Mouse (Mus musculus) myocyte (in vitro differentiated cells): ENCODE measurements around the gene Phlpp2. TPM values are rescaled to one million over a fixed set of nuclear protein-coding genes. Genes with fewer than 3 reads are reported as not detected.

Experiments used
- H3K27me3 ChIP-seq: one replicate; pipeline ENCODE4 v1.6.1; 2011; ENCODE audit not compliant: control insufficient read depth, insufficient read depth, insufficient read length
- H3K36me3 ChIP-seq: one replicate; pipeline ENCODE4 v1.6.1; 2011; ENCODE audit not compliant: control insufficient read depth, insufficient read depth
- H3K4me2 ChIP-seq: one replicate; pipeline ENCODE4 v1.6.1; 2011; ENCODE audit warnings: low read depth, control low read depth
- H3K4me3 ChIP-seq: one replicate; pipeline ENCODE4 v1.5.1; 2011; ENCODE audit warnings: mild to moderate bottlenecking, control low read depth, moderate library complexity
- H3K79me2 ChIP-seq: one replicate; pipeline ENCODE4 v1.6.1; 2011; ENCODE audit not compliant: control insufficient read depth, insufficient read depth
- H3ac ChIP-seq: one replicate; pipeline ENCODE4 v1.6.1; 2011; ENCODE audit not compliant: control insufficient read depth, insufficient read length
- CEBPB ChIP-seq: IDR thresholded peaks from 2 replicates; pipeline ENCODE4 v1.6.1; 2011; ENCODE audit warnings: mild to moderate bottlenecking, moderate library complexity; ENCODE audit not compliant: poor library complexity, insufficient read depth, severe bottlenecking
- E2F4 ChIP-seq: IDR thresholded peaks from one replicate; pipeline ENCODE4 v1.6.1; 2011; ENCODE audit warnings: mild to moderate bottlenecking, control low read depth, moderate library complexity; ENCODE audit not compliant: insufficient read depth
- MAX ChIP-seq: IDR thresholded peaks from one replicate; pipeline ENCODE4 v1.6.1; 2011; ENCODE audit warnings: low read depth, mild to moderate bottlenecking, control low read depth
- MYOD1 ChIP-seq, 3 experiments: IDR thresholded peaks; one replicate each; pipeline ENCODE4 v1.6.1; 2011; ENCODE audit warnings: control low read depth in 2 of 3, low read depth in 2 of 3, mild to moderate bottlenecking in 2 of 3, moderate library complexity in 1 of 3; ENCODE audit not compliant: insufficient read length in 2 of 3, control insufficient read depth in 1 of 3
- MYOG ChIP-seq, 3 experiments: IDR thresholded peaks; one replicate each; pipeline ENCODE4 v1.6.1; 2011; ENCODE audit warnings: control low read depth in 2 of 3, low read depth in 2 of 3, mild to moderate bottlenecking in 2 of 3; ENCODE audit not compliant: insufficient read length in 2 of 3, control insufficient read depth in 1 of 3, insufficient read depth in 1 of 3
- POLR2A ChIP-seq: IDR thresholded peaks from one replicate; pipeline ENCODE4 v1.6.1; 2011; ENCODE audit warnings: low read depth, mild to moderate bottlenecking, control low read depth, moderate library complexity; ENCODE audit not compliant: insufficient read length
- POLR2AphosphoS2 ChIP-seq: IDR thresholded peaks from one replicate; pipeline ENCODE4 v1.6.1; 2011; ENCODE audit warnings: low read depth, control low read depth; ENCODE audit not compliant: insufficient read length
- REST ChIP-seq: IDR thresholded peaks from one replicate; pipeline ENCODE4 v1.6.1; 2011; ENCODE audit warnings: mild to moderate bottlenecking, control low read depth, moderate library complexity; ENCODE audit not compliant: insufficient read depth, insufficient read length
- SRF ChIP-seq: IDR thresholded peaks from one replicate; pipeline ENCODE4 v1.6.1; 2011; ENCODE audit warnings: low read depth; ENCODE audit not compliant: control insufficient read depth, insufficient read length
- TCF12 ChIP-seq: IDR thresholded peaks from one replicate; pipeline ENCODE4 v1.6.1; 2011; ENCODE audit warnings: mild to moderate bottlenecking, control low read depth; ENCODE audit not compliant: poor library complexity, insufficient read depth, severe bottlenecking
- TCF3 ChIP-seq: IDR thresholded peaks from one replicate; pipeline ENCODE4 v1.6.1; 2011; ENCODE audit warnings: low read depth, control low read depth; ENCODE audit not compliant: insufficient read length
- USF1 ChIP-seq: IDR thresholded peaks from one replicate; pipeline ENCODE4 v1.6.1; 2011; ENCODE audit warnings: low read depth, mild to moderate bottlenecking, control low read depth, moderate library complexity
- polyA plus RNA-seq: library from polyadenylated mRNA; unstranded; fragments of >200 nt; fragmentation: generic; extraction: Trizol; gene quantifications from one replicate; pipeline ENCODE4 v1.2.1, GENCODE M21; 2012; ENCODE audit warnings: missing spikeins

Gene Phlpp2
- polyA plus RNA-seq, 1 experiment, result 1.7 TPM

GRCm38 (mm10) chr8:109968837-109969236 is 100.5 kb downstream of the Phlpp2 start:
- Histone ChIP-seq H3K79me2 (no peaks in the 10 kb centered on the region), H3K4me2 (no peak overlapping the region), H3K36me3 (no peaks in the 10 kb centered on the region), H3K4me3 (no peak overlapping the region), H3K27me3 (peaks cover 16% of the 10 kb centered on the region), H3ac (no peak overlapping the region)
- TF ChIP-seq E2F4, result no peak

- TF ChIP-seq MYOG (IDR thresholded peaks at IDR 0.05; ENCODE audit: control insufficient read depth in 1 of 3, insufficient read depth in 1 of 3, insufficient read length in 2 of 3, low read depth in 2 of 3) (no peak), E2F4 (no peak), REST (no peak), MAX (no peak), SRF (no peak), POLR2AphosphoS2 (no peak), POLR2A (no peak)
- Histone ChIP-seq H3K4me3 (no peak overlapping the region), H3K27me3 (peaks cover 16% of the 10 kb centered on the region), H3K79me2 (no peaks in the 10 kb centered on the region), H3ac (no peak overlapping the region), H3K36me3 (no peaks in the 10 kb centered on the region), H3K4me2 (no peak overlapping the region)
Measured at GRCm38 (mm10) chr8:109970323-109970722, 102.0 kb downstream of the Phlpp2 start.

- no peaks in the 10 kb centered on the region for H3K36me3 ChIP-seq
- no peak for TF ChIP-seq POLR2A
- H3ac ChIP-seq, result no peak overlapping the region
- H3K79me2 ChIP-seq, result no peaks in the 10 kb centered on the region
- H3K4me2 ChIP-seq, result no peak overlapping the region
- H3K4me3 ChIP-seq, result no peak overlapping the region
- H3K27me3 ChIP-seq, result peaks cover 16% of the 10 kb centered on the region
Measured at GRCm38 (mm10) chr8:109972901-109973300, 104.6 kb downstream of the Phlpp2 start.

GRCm38 (mm10) chr8:109979339-109979738 is 111.0 kb downstream of the Phlpp2 start:
- Histone ChIP-seq H3K79me2 (no peaks in the 10 kb centered on the region), H3K4me2 (no peak overlapping the region), H3K4me3 (no peak overlapping the region), H3K27me3 (peaks cover 20% of the 10 kb centered on the region), H3K36me3 (no peaks in the 10 kb centered on the region), H3ac (no peak overlapping the region)
- TF ChIP-seq MYOD1 (IDR thresholded peaks at IDR 0.05; ENCODE audit: control insufficient read depth in 1 of 3, insufficient read length in 2 of 3, low read depth in 2 of 3), result no peak
- TF ChIP-seq POLR2A, result no peak
- TF ChIP-seq CEBPB, result no peak
- TF ChIP-seq USF1, result no peak
- TF ChIP-seq POLR2AphosphoS2, result no peak
- no peak for TF ChIP-seq E2F4
- no peak for TF ChIP-seq MAX
- TF ChIP-seq MYOG (IDR thresholded peaks at IDR 0.05; ENCODE audit: control insufficient read depth in 1 of 3, insufficient read depth in 1 of 3, insufficient read length in 2 of 3, low read depth in 2 of 3), result no peak
- no peak for TF ChIP-seq TCF3
- no peak for TF ChIP-seq REST
- TF ChIP-seq SRF, result no peak
- TF ChIP-seq TCF12, result no peak

- H3K27me3 ChIP-seq, result peaks cover 35% of the 10 kb centered on the region
- no peaks in the 10 kb centered on the region for H3K79me2 ChIP-seq
- no peak overlapping the region for H3K4me3 ChIP-seq
- H3ac ChIP-seq, result no peak overlapping the region
- H3K36me3 ChIP-seq, result no peaks in the 10 kb centered on the region
- H3K4me2 ChIP-seq, result no peak overlapping the region
- no peak for TF ChIP-seq CEBPB
- no peak for TF ChIP-seq MAX
Measured at GRCm38 (mm10) chr8:109982386-109983105, 114.2 kb downstream of the Phlpp2 start.

- Histone ChIP-seq H3ac (no peak overlapping the region), H3K36me3 (no peaks in the 10 kb centered on the region), H3K4me3 (no peak overlapping the region), H3K4me2 (no peak overlapping the region), H3K79me2 (no peaks in the 10 kb centered on the region), H3K27me3 (peaks cover 39% of the 10 kb centered on the region)
- no peak for TF ChIP-seq MYOG (IDR thresholded peaks at IDR 0.05; ENCODE audit: control insufficient read depth in 1 of 3, insufficient read depth in 1 of 3, insufficient read length in 2 of 3, low read depth in 2 of 3)
- no peak for TF ChIP-seq REST
- TF ChIP-seq MYOD1 (IDR thresholded peaks at IDR 0.05; ENCODE audit: control insufficient read depth in 1 of 3, insufficient read length in 2 of 3, low read depth in 2 of 3), result no peak
- TF ChIP-seq POLR2A, result no peak
- no peak for TF ChIP-seq SRF
- TF ChIP-seq CEBPB, result no peak
- no peak for TF ChIP-seq TCF3
- no peak for TF ChIP-seq USF1
- no peak for TF ChIP-seq MAX
- TF ChIP-seq TCF12, result no peak
- TF ChIP-seq E2F4, result no peak
- no peak for TF ChIP-seq POLR2AphosphoS2
Measured at GRCm38 (mm10) chr8:109983944-109984343, 115.6 kb downstream of the Phlpp2 start.
